ENCODE assay signal across 10 mouse cellular contexts in the genomic region with DNA sequence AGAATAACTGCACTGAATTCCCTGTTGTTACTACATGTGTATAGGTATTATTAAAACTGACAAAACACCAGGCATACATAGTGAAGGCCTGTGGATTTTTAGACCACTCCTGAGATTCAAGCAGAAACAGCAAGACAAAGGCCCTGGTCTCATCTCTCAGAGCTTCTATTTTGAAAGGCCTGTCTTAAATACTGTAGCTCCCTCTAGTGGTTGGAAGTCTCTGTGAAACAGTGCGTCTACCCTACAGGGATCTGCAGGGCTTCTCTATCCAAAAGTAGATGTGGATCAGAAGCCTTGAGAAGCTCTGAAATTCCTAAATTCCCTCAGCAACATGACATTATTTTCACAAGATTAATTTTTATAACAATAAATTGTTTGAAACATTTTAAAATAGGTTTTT. TPM values are rescaled to one million over a fixed set of nuclear protein-coding genes. Genes with fewer than 3 reads are reported as not detected.
DNase-seq lines count a peak whose midpoint lies in the region; ATAC-seq and TF ChIP-seq lines count a peak whose summit lies in the region.
"Had no signal": no experiment of that assay in that cellular context is flagged by ENCODE, and none has a peak within 500 bp of the region (broad histone marks: within the 10 kb centered on the region; RNA-seq: fewer than 3 reads in every experiment).

No protein-coding gene starts in this region.

- no peak for ATAC-seq in heart, postnatal 0 days (ENCODE audit: insufficient read depth, low read depth)
- ATAC-seq in forebrain, embryonic 11.5 days (replicated peaks; ENCODE audit: low FRiP score): no peak

- H3K36me3 ChIP-seq in heart, postnatal 0 days (replicated peaks; ENCODE audit: control insufficient read depth, insufficient read depth, low read length): no peaks in the 10 kb centered on the region
- H3K36me3 ChIP-seq in thymus, adult 2 months (ENCODE audit: control insufficient read depth, insufficient read depth, low read length): no peaks in the 10 kb centered on the region
- no peaks in the 10 kb centered on the region for H3K36me3 ChIP-seq in forebrain, embryonic 11.5 days (ENCODE audit: control insufficient read depth, insufficient read depth, low read length)
- H3K36me3 ChIP-seq: embryonic facial prominence, embryonic 12.5 days had no signal

- peak; percentile 47 for TF ChIP-seq CTCF in heart, postnatal 0 days (IDR thresholded peaks at IDR 0.05; ENCODE audit: low read depth)
- TF ChIP-seq CTCF in thymus, adult 2 months (IDR thresholded peaks at IDR 0.05; ENCODE audit: borderline replicate concordance, control insufficient read depth, extremely low read depth, insufficient read depth, low read length, poor library complexity): no peak

- H3K27ac ChIP-seq in heart, postnatal 0 days (ENCODE audit: low read depth): no peak overlapping the region
- no peak overlapping the region for H3K27ac ChIP-seq in thymus, adult 2 months (ENCODE audit: control insufficient read depth, insufficient read depth, low read length)
- H3K27ac ChIP-seq in forebrain, embryonic 11.5 days (ENCODE audit: low read depth, low read length): no peak overlapping the region
- H3K27ac ChIP-seq: embryonic facial prominence, embryonic 12.5 days had no signal

- H3K4me1 ChIP-seq in heart, postnatal 0 days (ENCODE audit: control insufficient read depth, insufficient read depth): no peaks in the 10 kb centered on the region
- no peaks in the 10 kb centered on the region for H3K4me1 ChIP-seq in thymus, adult 2 months (replicated peaks; ENCODE audit: control insufficient read depth, insufficient read depth, low read length)
- H3K4me1 ChIP-seq in forebrain, embryonic 11.5 days (replicated peaks; ENCODE audit: control insufficient read depth, insufficient read depth, low read length): no peaks in the 10 kb centered on the region
- H3K4me1 ChIP-seq: embryonic facial prominence, embryonic 12.5 days had no signal

- WGBS in heart, postnatal 0 days: 30% methylated on average over 1 of the region's 1 CpGs
- 14% methylated on average over 1 of the region's 1 CpGs for WGBS in thymus, adult 2 months
- WGBS in forebrain, embryonic 11.5 days: 36% methylated on average over 1 of the region's 1 CpGs

- intact Hi-C loops in heart, postnatal 36 days (cut with DNase I): no loop called here

- no peak for TF ChIP-seq POLR2A in thymus, adult 2 months (IDR thresholded peaks at IDR 0.05; ENCODE audit: control insufficient read depth, extremely low read depth, insufficient read depth, low read length, poor library complexity)

- H3K9me3 ChIP-seq in heart, postnatal 0 days (replicated peaks; ENCODE audit: control insufficient read depth, low read length): no peaks in the 10 kb centered on the region
- no peaks in the 10 kb centered on the region for H3K9me3 ChIP-seq in forebrain, embryonic 11.5 days (ENCODE audit: control insufficient read depth, low read length)
- H3K9me3 ChIP-seq: embryonic facial prominence, embryonic 12.5 days had no signal

- peak; percentile 8 for DNase-seq in heart, postnatal 0 days (ENCODE audit: low spot score)
- no peak for DNase-seq in heart, postnatal 36 days
- DNase-seq in thymus, adult 2 months: peak; percentile 10
- DNase-seq in thymus, postnatal 4 days: no peak
- DNase-seq in embryo, embryonic 11 days: peak; percentile 59
- DNase-seq in retina, postnatal 7 days (ENCODE audit: low read depth, low spot score): peak; percentile 13
- no peak for DNase-seq in frontal cortex, postnatal 25 days (ENCODE audit: low spot score in 2 of 2)
- no peak for DNase-seq in forebrain, embryonic 11.5 days (ENCODE audit: low spot score)

- TF ChIP-seq EP300 in heart, postnatal 0 days (IDR thresholded peaks at IDR 0.05; ENCODE audit: low read depth): no peak

- no peak overlapping the region for H3K4me2 ChIP-seq in heart, postnatal 0 days (ENCODE audit: low read depth, low read length)
- H3K4me2 ChIP-seq in forebrain, embryonic 11.5 days (ENCODE audit: low read depth, low read length, severe bottlenecking): no peak overlapping the region
- H3K4me2 ChIP-seq: embryonic facial prominence, embryonic 12.5 days had no signal

- H3K4me3 ChIP-seq in heart, postnatal 0 days (ENCODE audit: low read depth, low read length): no peak overlapping the region
- H3K4me3 ChIP-seq in thymus, adult 2 months (ENCODE audit: control insufficient read depth, insufficient read depth, low read length): no peak overlapping the region
- no peak overlapping the region for H3K4me3 ChIP-seq in forebrain, embryonic 11.5 days (ENCODE audit: low read depth, low read length)
- H3K4me3 ChIP-seq: embryonic facial prominence, embryonic 12.5 days had no signal

- no peaks in the 10 kb centered on the region for H3K27me3 ChIP-seq in heart, postnatal 0 days (ENCODE audit: control insufficient read depth, insufficient read depth, low read length)
- no peaks in the 10 kb centered on the region for H3K27me3 ChIP-seq in thymus, adult 2 months (ENCODE audit: control insufficient read depth, insufficient read depth, low read length)
- H3K27me3 ChIP-seq in forebrain, embryonic 11.5 days (ENCODE audit: control insufficient read depth, insufficient read depth, low read length): no peaks in the 10 kb centered on the region
- H3K27me3 ChIP-seq: embryonic facial prominence, embryonic 12.5 days had no signal

- H3K9ac ChIP-seq in heart, postnatal 0 days (replicated peaks; ENCODE audit: low read depth, low read length): no peak overlapping the region
- no peak overlapping the region for H3K9ac ChIP-seq in forebrain, embryonic 11.5 days (ENCODE audit: low read length)
- H3K9ac ChIP-seq: embryonic facial prominence, embryonic 12.5 days had no signal

RNA-seq across cellular contexts. Expression of a gene that starts 12.3 kb away (rescaled TPM):
- total RNA-seq in heart, postnatal 0 days (2014; rRNA removed; ENCODE audit: low replicate concordance): not detected in 2 replicates
- not detected in 2 replicates for polyA plus RNA-seq in heart, postnatal 0 days (2015; fragmentation: Nextera tagmentation; extraction: Ambion mirVana)
- not detected for total RNA-seq in heart, postnatal 36 days (2021)
- polyA plus RNA-seq in thymus, adult 2 months (2012; rRNA removed): not detected in 2 replicates
- not detected in 2 replicates for polyA plus RNA-seq in forebrain, embryonic 11.5 days (2014; fragmentation: Nextera tagmentation; extraction: Ambion mirVana)
- total RNA-seq: left cerebral cortex, postnatal 10 days had no signal
- polyA plus RNA-seq: embryonic facial prominence, embryonic 12.5 days had no signal

RNA-seq across cellular contexts. Expression of a gene that starts 25.9 kb away (rescaled TPM):
- not detected in 2 replicates for total RNA-seq in heart, postnatal 0 days (2014; rRNA removed; ENCODE audit: low replicate concordance)
- not detected in 2 replicates for polyA plus RNA-seq in heart, postnatal 0 days (2015; fragmentation: Nextera tagmentation; extraction: Ambion mirVana)
- under 1 TPM in 1 of 2 experiments, not detected in 1; 0.22 TPM for total RNA-seq in heart, postnatal 36 days (2021)
- 0.14 and 0.22 TPM in 2 replicates for polyA plus RNA-seq in thymus, adult 2 months (2012; rRNA removed)
- 0.17 and 0.20 TPM in 2 replicates for polyA plus RNA-seq in forebrain, embryonic 11.5 days (2014; fragmentation: Nextera tagmentation; extraction: Ambion mirVana)

RNA-seq across cellular contexts. Expression of a gene that starts 44.6 kb away (rescaled TPM):
- total RNA-seq in heart, postnatal 0 days (2014; rRNA removed; ENCODE audit: low replicate concordance): not detected in 2 replicates
- polyA plus RNA-seq in heart, postnatal 0 days (2015; fragmentation: Nextera tagmentation; extraction: Ambion mirVana): not detected in 2 replicates
- total RNA-seq in heart, postnatal 36 days (2021): under 1 TPM; 0.08 to 0.27 TPM
- not detected in 2 replicates for polyA plus RNA-seq in thymus, adult 2 months (2012; rRNA removed)
- not detected in 2 replicates for polyA plus RNA-seq in forebrain, embryonic 11.5 days (2014; fragmentation: Nextera tagmentation; extraction: Ambion mirVana)
- total RNA-seq: left cerebral cortex, postnatal 10 days had no signal
- polyA plus RNA-seq: embryonic facial prominence, embryonic 12.5 days had no signal

RNA-seq across cellular contexts. Expression of a gene that starts 54.3 kb away (rescaled TPM):
- not detected in 2 replicates for total RNA-seq in heart, postnatal 0 days (2014; rRNA removed; ENCODE audit: low replicate concordance)
- polyA plus RNA-seq in heart, postnatal 0 days (2015; fragmentation: Nextera tagmentation; extraction: Ambion mirVana): not detected in 2 replicates
- total RNA-seq in heart, postnatal 36 days (2021): not detected
- not detected in 2 replicates for polyA plus RNA-seq in thymus, adult 2 months (2012; rRNA removed)
- not detected in 2 replicates for polyA plus RNA-seq in forebrain, embryonic 11.5 days (2014; fragmentation: Nextera tagmentation; extraction: Ambion mirVana)
- total RNA-seq: left cerebral cortex, postnatal 10 days had no signal
- polyA plus RNA-seq: embryonic facial prominence, embryonic 12.5 days had no signal

Comparison
In these comparisons a context has a peak if more than half of its experiments do, and no peak if none do; other contexts are left out.
1. DNase-seq: peak in heart, postnatal 0 days (single experiment), thymus, adult 2 months (single experiment), embryo, embryonic 11 days (single experiment) and retina, postnatal 7 days (single experiment); none in heart, postnatal 36 days (0 of 2), thymus, postnatal 4 days (single experiment), frontal cortex, postnatal 25 days (0 of 2) and forebrain, embryonic 11.5 days (single experiment).